Mouse (Mus musculus): Measurements from ENCODE around the gene Golph3l. TPM values are rescaled to one million over a fixed set of nuclear protein-coding genes. Genes with fewer than 3 reads are reported as not detected.

Gene Golph3l
- polyA plus RNA-seq, 1 experiment from 2014 or later: 33.4 TPM

GRCm38 (mm10) chr3:95658868-95659712, 70.4 kb downstream of the Golph3l start:
- Histone ChIP-seq H3K4me2 (replicated peaks) (peak overlapping the region; percentile 79), H3K36me3 (peaks cover 27% of the 10 kb centered on the region), H3K27me3 (no peaks in the 10 kb centered on the region), H3K4me3 (peak overlapping the region; percentile 80), H3K9me3 (no peaks in the 10 kb centered on the region), H3K4me1 (peaks cover 43% of the 10 kb centered on the region), H3K9ac (replicated peaks) (peak overlapping the region; percentile 99), H3K27ac (replicated peaks) (peak overlapping the region; percentile 98)
- WGBS: under 1% methylated on average over 110 of the region's 113 CpGs
- ATAC-seq (replicated peaks): peak; percentile 60

GRCm38 (mm10) chr3:95659948-95660347, 71.2 kb downstream of the Golph3l start:
- 2% methylated on average over 8 of the region's 8 CpGs for WGBS
- no peak for ATAC-seq (replicated peaks)

GRCm38 (mm10) chr3:95660788-95661478, 72.2 kb downstream of the Golph3l start:
- H3K4me3 ChIP-seq: peak overlapping the region; percentile 80
- H3K27ac ChIP-seq (replicated peaks): no peak overlapping the region
- peaks cover 33% of the 10 kb centered on the region for H3K36me3 ChIP-seq
- H3K4me1 ChIP-seq: peaks cover 45% of the 10 kb centered on the region
- ATAC-seq (replicated peaks): no peak
- no peaks in the 10 kb centered on the region for H3K9me3 ChIP-seq
- no peaks in the 10 kb centered on the region for H3K27me3 ChIP-seq
- H3K4me2 ChIP-seq (replicated peaks): peak overlapping the region; percentile 79
- H3K9ac ChIP-seq (replicated peaks): peak overlapping the region; percentile 99
- WGBS: 50% methylated on average over 2 of the region's 2 CpGs

More at GRCm38 (mm10) chr3:95659948-95660347, 71.2 kb downstream of the Golph3l start:
- no peaks in the 10 kb centered on the region for H3K9me3 ChIP-seq
- peak overlapping the region; percentile 80 for H3K4me3 ChIP-seq
- H3K4me1 ChIP-seq: peaks cover 45% of the 10 kb centered on the region
- H3K36me3 ChIP-seq: peaks cover 28% of the 10 kb centered on the region
- H3K27ac ChIP-seq (replicated peaks): peak overlapping the region; percentile 98
- H3K27me3 ChIP-seq: no peaks in the 10 kb centered on the region
- H3K9ac ChIP-seq (replicated peaks): peak overlapping the region; percentile 99
- peak overlapping the region; percentile 79 for H3K4me2 ChIP-seq (replicated peaks)

DNA sequence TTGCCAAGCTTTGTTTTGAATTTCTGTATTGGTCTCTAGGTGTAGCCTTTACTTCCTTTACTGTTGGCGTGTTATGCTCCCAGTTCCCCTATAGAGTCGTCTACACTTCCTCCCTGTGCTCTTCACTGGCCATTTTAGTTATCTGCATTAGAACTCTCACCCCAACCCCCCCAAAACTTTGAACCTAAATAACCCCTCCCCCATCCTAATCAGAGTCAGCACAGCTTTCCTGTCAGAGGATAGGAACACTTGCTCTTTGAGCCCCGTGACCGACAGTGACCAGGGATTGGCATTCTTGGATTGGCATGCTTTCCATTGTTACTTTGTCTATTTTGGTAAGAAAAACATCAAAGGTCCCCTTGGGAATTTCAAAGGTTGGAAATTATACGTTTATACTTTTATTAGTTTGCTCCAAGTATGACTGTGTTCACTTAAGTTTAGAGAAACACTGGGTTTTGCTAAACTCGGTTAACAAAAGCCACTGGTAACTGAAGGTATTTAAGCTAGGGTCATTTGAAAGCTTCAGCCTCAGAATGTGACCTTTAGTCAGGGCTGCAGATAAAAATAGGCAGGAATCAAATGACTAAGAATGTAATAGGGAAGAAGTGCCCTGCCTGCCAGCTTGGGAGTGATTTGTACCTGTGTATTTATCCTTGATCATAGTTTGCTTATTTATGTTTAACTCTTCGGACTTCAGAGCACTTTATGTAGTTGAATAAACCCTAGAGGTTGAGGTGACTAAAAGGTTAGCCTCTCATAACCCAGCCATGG, 73.4 kb downstream of the Golph3l start:
- ATAC-seq (replicated peaks): no peak
- H3K27ac ChIP-seq (replicated peaks): no peak overlapping the region
- WGBS: 80% methylated on average over 7 of the region's 7 CpGs
- no peak overlapping the region for H3K4me2 ChIP-seq (replicated peaks)
- H3K27me3 ChIP-seq: no peaks in the 10 kb centered on the region
- peaks cover 56% of the 10 kb centered on the region for H3K4me1 ChIP-seq
- no peak overlapping the region for H3K4me3 ChIP-seq
- H3K9me3 ChIP-seq: no peaks in the 10 kb centered on the region
- H3K9ac ChIP-seq (replicated peaks): no peak overlapping the region
- H3K36me3 ChIP-seq: peaks cover 36% of the 10 kb centered on the region

DNA sequence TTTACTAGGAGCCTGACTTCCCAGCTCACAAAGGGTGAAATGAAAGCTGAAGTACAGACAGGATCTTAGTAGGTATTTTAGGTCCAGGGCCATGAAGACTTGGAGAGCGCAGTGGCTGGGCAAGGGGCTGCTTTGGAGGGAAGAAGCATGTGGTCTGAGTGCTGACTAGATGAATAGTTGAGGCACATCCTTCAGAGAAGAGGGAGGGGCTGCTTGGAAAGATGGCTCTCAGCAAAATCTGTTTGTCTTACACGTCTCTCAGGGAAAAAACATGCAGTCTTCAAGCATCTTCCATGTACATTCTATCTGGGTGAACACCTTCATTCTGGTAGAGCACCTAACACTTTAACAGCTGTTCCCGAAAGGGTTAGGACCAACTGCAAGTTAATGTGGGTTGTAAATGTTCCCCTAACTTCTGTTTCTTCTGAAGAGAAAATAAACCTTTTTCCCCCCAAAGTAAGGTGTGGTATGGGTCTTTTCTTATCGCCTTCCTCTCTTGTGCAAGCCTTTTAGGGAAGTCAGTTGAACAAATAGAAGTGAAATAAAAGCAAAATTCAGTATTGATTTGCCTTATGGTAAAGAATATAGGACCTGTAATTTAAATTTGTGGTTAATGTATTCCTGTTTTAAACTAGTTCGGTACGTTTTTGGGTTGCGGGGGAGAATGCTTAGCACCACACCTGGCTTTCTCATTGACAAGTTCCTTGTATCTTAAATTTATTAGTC, 74.2 kb downstream of the Golph3l start:
- no peaks in the 10 kb centered on the region for H3K27me3 ChIP-seq
- H3K4me2 ChIP-seq (replicated peaks): no peak overlapping the region
- H3K4me1 ChIP-seq: peaks cover 60% of the 10 kb centered on the region
- H3K27ac ChIP-seq (replicated peaks): no peak overlapping the region
- 86% methylated on average over 7 of the region's 7 CpGs for WGBS
- H3K9me3 ChIP-seq: no peaks in the 10 kb centered on the region
- H3K9ac ChIP-seq (replicated peaks): no peak overlapping the region
- peaks cover 36% of the 10 kb centered on the region for H3K36me3 ChIP-seq
- H3K4me3 ChIP-seq: no peak overlapping the region
- no peak for ATAC-seq (replicated peaks)

DNA sequence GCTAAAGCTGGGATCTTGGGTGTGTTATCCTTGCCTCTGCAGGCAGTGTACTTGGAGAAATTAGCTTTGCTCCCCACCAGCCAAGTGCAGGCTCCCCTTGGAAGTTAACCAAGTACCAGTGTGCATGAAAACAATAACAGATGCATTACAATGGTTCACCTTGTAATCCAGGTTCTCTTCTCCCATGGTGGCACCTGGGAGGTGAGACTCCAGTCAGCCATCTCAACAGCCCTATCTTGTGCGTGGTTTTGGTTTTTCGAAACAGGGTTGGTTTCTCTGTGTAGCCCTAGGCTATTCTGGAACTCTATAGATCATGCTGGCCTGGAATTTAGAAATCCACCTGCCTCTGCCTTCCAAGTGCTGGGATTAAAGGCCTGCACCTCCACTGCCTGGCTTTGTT, 74.8 kb downstream of the Golph3l start:
- ATAC-seq (replicated peaks): no peak
- Histone ChIP-seq H3K4me1 (peaks cover 65% of the 10 kb centered on the region), H3K4me3 (no peak overlapping the region), H3K9ac (replicated peaks) (no peak overlapping the region), H3K9me3 (no peaks in the 10 kb centered on the region), H3K27ac (replicated peaks) (no peak overlapping the region), H3K4me2 (replicated peaks) (no peak overlapping the region), H3K27me3 (no peaks in the 10 kb centered on the region), H3K36me3 (peaks cover 36% of the 10 kb centered on the region)
- 90% methylated on average over 2 of the region's 2 CpGs for WGBS

DNA sequence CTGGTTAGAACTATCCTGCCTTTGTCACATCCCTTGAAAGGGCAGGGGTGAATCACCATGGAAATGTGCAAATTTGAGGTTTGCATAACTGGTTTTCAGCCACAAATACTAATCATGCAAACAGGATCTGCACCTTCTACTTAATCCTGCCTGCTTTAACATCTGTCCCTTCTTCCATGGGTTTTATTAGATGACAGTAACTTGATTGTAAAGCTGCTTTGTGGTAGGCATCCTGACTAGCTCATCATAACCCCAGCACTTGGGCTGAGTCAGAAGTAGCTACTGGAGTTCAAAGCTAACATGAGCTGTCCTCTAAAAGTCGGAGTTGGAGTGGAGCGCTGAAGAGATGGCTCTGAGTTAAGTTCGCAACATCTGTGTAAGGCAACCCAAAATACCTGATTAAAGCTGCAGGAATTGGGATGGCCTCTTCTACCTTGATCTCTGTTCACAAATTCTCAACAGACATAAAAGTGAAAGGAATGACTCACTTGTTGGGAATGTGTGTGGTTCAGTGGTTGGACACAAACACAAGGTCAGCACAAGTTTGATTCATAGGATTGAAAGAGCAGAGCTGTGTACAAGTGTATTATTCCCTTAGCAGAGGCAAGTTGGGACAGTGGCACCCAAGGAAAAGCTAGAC, 75.4 kb downstream of the Golph3l start:
- peaks cover 36% of the 10 kb centered on the region for H3K36me3 ChIP-seq
- ATAC-seq (replicated peaks): no peak
- no peak overlapping the region for H3K27ac ChIP-seq (replicated peaks)
- 94% methylated on average over 3 of the region's 3 CpGs for whole genome bisulfite sequencing
- no peak overlapping the region for H3K4me3 ChIP-seq
- peaks cover 68% of the 10 kb centered on the region for H3K4me1 ChIP-seq
- no peak overlapping the region for H3K4me2 ChIP-seq (replicated peaks)
- H3K9me3 ChIP-seq: no peaks in the 10 kb centered on the region
- H3K9ac ChIP-seq (replicated peaks): no peak overlapping the region
- no peaks in the 10 kb centered on the region for H3K27me3 ChIP-seq

DNA sequence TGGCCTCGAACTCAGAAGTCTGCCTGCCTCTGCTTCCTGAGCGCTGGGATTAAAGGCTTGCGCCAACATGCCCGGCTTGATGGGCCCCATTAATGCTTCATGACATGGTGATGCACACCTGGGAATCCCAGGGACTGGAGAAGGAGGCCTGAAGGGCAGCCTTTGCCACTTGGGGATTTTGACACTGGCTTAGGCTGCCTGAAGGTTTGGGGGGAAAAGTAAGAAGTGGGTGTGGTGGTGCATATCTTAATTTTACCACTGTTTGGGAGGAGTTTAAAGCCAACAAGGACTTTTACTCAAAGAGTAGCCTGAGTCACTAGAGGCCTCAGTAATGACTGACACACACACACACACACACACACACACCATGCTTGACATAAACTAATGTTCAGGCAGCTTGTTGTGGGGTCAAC, 76.2 kb downstream of the Golph3l start:
- Histone ChIP-seq H3K4me1 (peaks cover 68% of the 10 kb centered on the region), H3K27me3 (no peaks in the 10 kb centered on the region), H3K4me3 (no peak overlapping the region), H3K4me2 (replicated peaks) (no peak overlapping the region), H3K27ac (replicated peaks) (no peak overlapping the region), H3K9ac (replicated peaks) (no peak overlapping the region), H3K9me3 (no peaks in the 10 kb centered on the region), H3K36me3 (peaks cover 39% of the 10 kb centered on the region)
- WGBS: 93% methylated on average over 4 of the region's 4 CpGs
- no peak for ATAC-seq (replicated peaks)

GRCm38 (mm10) chr3:95666124-95666844, 77.5 kb downstream of the Golph3l start:
- Histone ChIP-seq H3K36me3 (peaks cover 33% of the 10 kb centered on the region), H3K4me3 (no peak overlapping the region), H3K27me3 (no peaks in the 10 kb centered on the region), H3K9me3 (no peaks in the 10 kb centered on the region), H3K4me2 (replicated peaks) (no peak overlapping the region), H3K9ac (replicated peaks) (no peak overlapping the region), H3K27ac (replicated peaks) (no peak overlapping the region), H3K4me1 (peaks cover 54% of the 10 kb centered on the region)
- ATAC-seq (replicated peaks): no peak
- 76% methylated on average over 6 of the region's 6 CpGs for WGBS

- no peak for ATAC-seq (replicated peaks)
- no peaks in the 10 kb centered on the region for H3K9me3 ChIP-seq
- H3K4me3 ChIP-seq: no peak overlapping the region
- peak overlapping the region; percentile 81 for H3K27ac ChIP-seq (replicated peaks)
- no peaks in the 10 kb centered on the region for H3K27me3 ChIP-seq
- peaks cover 24% of the 10 kb centered on the region for H3K36me3 ChIP-seq
- WGBS: 36% methylated on average over 4 of the region's 4 CpGs
- peaks cover 43% of the 10 kb centered on the region for H3K4me1 ChIP-seq
- no peak overlapping the region for H3K9ac ChIP-seq (replicated peaks)
- H3K4me2 ChIP-seq (replicated peaks): no peak overlapping the region
Observed at GRCm38 (mm10) chr3:95667521-95667920, 78.8 kb downstream of the Golph3l start.

GRCm38 (mm10) chr3:95668026-95668425, 79.3 kb downstream of the Golph3l start:
- ATAC-seq (replicated peaks): peak; percentile 71
- no peak overlapping the region for H3K4me2 ChIP-seq (replicated peaks)
- no peaks in the 10 kb centered on the region for H3K27me3 ChIP-seq

More at GRCm38 (mm10) chr3:95668026-95668425, 79.3 kb downstream of the Golph3l start:
- peak overlapping the region; percentile 81 for H3K27ac ChIP-seq (replicated peaks)
- H3K9ac ChIP-seq (replicated peaks): no peak overlapping the region
- no peak overlapping the region for H3K4me3 ChIP-seq
- no peaks in the 10 kb centered on the region for H3K9me3 ChIP-seq
- peaks cover 38% of the 10 kb centered on the region for H3K4me1 ChIP-seq
- WGBS: 19% methylated on average over 7 of the region's 7 CpGs
- H3K36me3 ChIP-seq: peaks cover 21% of the 10 kb centered on the region
